Mouse (Mus musculus) myocyte (in vitro differentiated cells): ENCODE data around the gene Cdc42bpb. TPM values are rescaled to one million over a fixed set of nuclear protein-coding genes. Genes with fewer than 3 reads are reported as not detected.
A peak's percentile ranks its signal among the peaks of the same experiment; 100 is the strongest.

ENCODE experiments used
- H3K27me3 ChIP-seq: one replicate; pipeline ENCODE4 v1.6.1; 2011; ENCODE audit not compliant: control insufficient read depth, insufficient read depth, insufficient read length
- H3K36me3 ChIP-seq: one replicate; pipeline ENCODE4 v1.6.1; 2011; ENCODE audit not compliant: control insufficient read depth, insufficient read depth
- H3K4me2 ChIP-seq: one replicate; pipeline ENCODE4 v1.6.1; 2011; ENCODE audit warnings: low read depth, control low read depth
- H3K4me3 ChIP-seq: one replicate; pipeline ENCODE4 v1.5.1; 2011; ENCODE audit warnings: mild to moderate bottlenecking, control low read depth, moderate library complexity
- H3K79me2 ChIP-seq: one replicate; pipeline ENCODE4 v1.6.1; 2011; ENCODE audit not compliant: control insufficient read depth, insufficient read depth
- H3ac ChIP-seq: one replicate; pipeline ENCODE4 v1.6.1; 2011; ENCODE audit not compliant: control insufficient read depth, insufficient read length
- CEBPB ChIP-seq: IDR thresholded peaks from 2 replicates; pipeline ENCODE4 v1.6.1; 2011; ENCODE audit warnings: mild to moderate bottlenecking, moderate library complexity; ENCODE audit not compliant: poor library complexity, insufficient read depth, severe bottlenecking
- E2F4 ChIP-seq: IDR thresholded peaks from one replicate; pipeline ENCODE4 v1.6.1; 2011; ENCODE audit warnings: mild to moderate bottlenecking, control low read depth, moderate library complexity; ENCODE audit not compliant: insufficient read depth
- MAX ChIP-seq: IDR thresholded peaks from one replicate; pipeline ENCODE4 v1.6.1; 2011; ENCODE audit warnings: low read depth, mild to moderate bottlenecking, control low read depth
- MYOD1 ChIP-seq, 3 experiments: IDR thresholded peaks; one replicate each; pipeline ENCODE4 v1.6.1; 2011; ENCODE audit warnings: control low read depth in 2 of 3, low read depth in 2 of 3, mild to moderate bottlenecking in 2 of 3, moderate library complexity in 1 of 3; ENCODE audit not compliant: insufficient read length in 2 of 3, control insufficient read depth in 1 of 3
- MYOG ChIP-seq, 3 experiments: IDR thresholded peaks; one replicate each; pipeline ENCODE4 v1.6.1; 2011; ENCODE audit warnings: control low read depth in 2 of 3, low read depth in 2 of 3, mild to moderate bottlenecking in 2 of 3; ENCODE audit not compliant: insufficient read length in 2 of 3, control insufficient read depth in 1 of 3, insufficient read depth in 1 of 3
- POLR2A ChIP-seq: IDR thresholded peaks from one replicate; pipeline ENCODE4 v1.6.1; 2011; ENCODE audit warnings: low read depth, mild to moderate bottlenecking, control low read depth, moderate library complexity; ENCODE audit not compliant: insufficient read length
- POLR2AphosphoS2 ChIP-seq: IDR thresholded peaks from one replicate; pipeline ENCODE4 v1.6.1; 2011; ENCODE audit warnings: low read depth, control low read depth; ENCODE audit not compliant: insufficient read length
- REST ChIP-seq: IDR thresholded peaks from one replicate; pipeline ENCODE4 v1.6.1; 2011; ENCODE audit warnings: mild to moderate bottlenecking, control low read depth, moderate library complexity; ENCODE audit not compliant: insufficient read depth, insufficient read length
- SRF ChIP-seq: IDR thresholded peaks from one replicate; pipeline ENCODE4 v1.6.1; 2011; ENCODE audit warnings: low read depth; ENCODE audit not compliant: control insufficient read depth, insufficient read length
- TCF12 ChIP-seq: IDR thresholded peaks from one replicate; pipeline ENCODE4 v1.6.1; 2011; ENCODE audit warnings: mild to moderate bottlenecking, control low read depth; ENCODE audit not compliant: poor library complexity, insufficient read depth, severe bottlenecking
- TCF3 ChIP-seq: IDR thresholded peaks from one replicate; pipeline ENCODE4 v1.6.1; 2011; ENCODE audit warnings: low read depth, control low read depth; ENCODE audit not compliant: insufficient read length
- USF1 ChIP-seq: IDR thresholded peaks from one replicate; pipeline ENCODE4 v1.6.1; 2011; ENCODE audit warnings: low read depth, mild to moderate bottlenecking, control low read depth, moderate library complexity
- polyA plus RNA-seq: library from polyadenylated mRNA; unstranded; fragments of >200 nt; fragmentation: generic; extraction: Trizol; gene quantifications from one replicate; pipeline ENCODE4 v1.2.1, GENCODE M21; 2012; ENCODE audit warnings: missing spikeins

The Cdc42bpb gene
- polyA plus RNA-seq, 1 experiment, result 43.2 TPM

DNA sequence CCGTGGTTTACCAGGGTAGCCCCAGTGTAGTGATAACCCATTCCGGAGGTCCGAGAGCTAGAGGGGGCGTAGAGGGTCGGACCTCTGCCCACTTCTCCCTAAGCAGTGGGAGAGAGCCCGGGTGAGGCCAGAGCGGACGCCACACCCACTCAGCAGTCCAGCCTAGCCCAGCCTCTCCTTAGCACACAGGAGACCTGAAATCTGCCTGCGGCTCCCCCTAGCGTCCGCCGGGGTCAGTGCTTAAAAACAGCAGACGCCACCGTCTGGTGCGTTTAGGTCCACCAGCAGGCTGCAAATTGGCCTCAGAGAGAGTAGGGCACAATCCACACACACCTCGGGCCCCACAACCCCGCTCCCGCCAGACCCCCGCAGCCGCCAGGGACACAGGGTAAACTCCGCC lies 35.8 kb upstream of the Cdc42bpb start:
- Histone ChIP-seq H3K4me2 (peak overlapping the region; percentile 66), H3K79me2 (no peaks in the 10 kb centered on the region), H3K4me3 (no peak overlapping the region), H3ac (no peak overlapping the region), H3K36me3 (no peaks in the 10 kb centered on the region), H3K27me3 (no peaks in the 10 kb centered on the region)
- peak; percentile 10 for TF ChIP-seq SRF
- no peak for TF ChIP-seq TCF3
- TF ChIP-seq POLR2A, result peak; percentile 34
- no peak for TF ChIP-seq MAX
- TF ChIP-seq E2F4, result no peak

DNA sequence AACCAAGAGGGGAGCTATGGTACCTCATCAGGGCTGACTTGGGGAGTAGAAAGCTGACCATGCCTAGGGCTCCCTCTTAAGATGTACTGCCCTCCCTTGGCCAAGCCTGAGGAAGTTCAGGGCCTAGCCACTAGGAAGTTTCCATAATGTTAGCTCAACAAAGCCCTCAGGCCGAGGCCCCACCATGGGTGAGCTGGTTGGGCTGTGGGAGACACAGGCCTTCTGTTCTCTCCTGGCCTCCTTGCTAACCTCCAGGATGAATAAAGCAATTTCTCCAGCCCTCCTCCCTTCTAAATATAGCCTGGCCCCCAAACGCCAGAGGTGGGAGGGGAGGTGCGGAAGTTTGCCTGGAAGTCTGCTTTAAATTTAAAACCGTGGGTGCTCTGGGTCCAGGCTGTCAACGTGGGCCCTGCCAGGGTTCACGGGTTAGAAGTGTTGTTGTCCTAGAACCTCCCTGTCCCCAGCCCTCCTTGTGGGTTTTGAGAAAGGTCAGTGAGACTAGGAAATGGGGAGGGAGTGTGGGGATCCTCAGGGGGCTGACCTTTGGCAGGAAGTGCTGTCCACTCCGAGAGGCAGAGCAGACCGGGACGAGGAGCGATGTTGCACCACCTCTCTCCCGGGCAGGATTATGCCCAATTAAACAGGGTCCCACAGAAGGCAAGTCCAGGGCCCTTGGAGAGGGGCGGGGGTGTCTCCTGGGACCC lies 35.2 kb upstream of the Cdc42bpb start:
- TF ChIP-seq POLR2AphosphoS2, result no peak
- no peak for TF ChIP-seq E2F4
- TF ChIP-seq SRF, result no peak
- TF ChIP-seq POLR2A, result no peak
- TF ChIP-seq MYOD1 (IDR thresholded peaks at IDR 0.05; ENCODE audit: control insufficient read depth in 1 of 3, insufficient read length in 2 of 3, low read depth in 2 of 3), result no peak
- TF ChIP-seq TCF12, result no peak
- no peak for TF ChIP-seq CEBPB
- TF ChIP-seq USF1, result no peak
- TF ChIP-seq MYOG (IDR thresholded peaks at IDR 0.05; ENCODE audit: control insufficient read depth in 1 of 3, insufficient read depth in 1 of 3, insufficient read length in 2 of 3, low read depth in 2 of 3), result no peak
- no peak for TF ChIP-seq REST
- TF ChIP-seq TCF3, result no peak
- TF ChIP-seq MAX, result no peak
- no peaks in the 10 kb centered on the region for H3K36me3 ChIP-seq
- no peak overlapping the region for H3ac ChIP-seq
- H3K4me3 ChIP-seq, result no peak overlapping the region
- peak overlapping the region; percentile 66 for H3K4me2 ChIP-seq
- H3K27me3 ChIP-seq, result no peaks in the 10 kb centered on the region
- no peaks in the 10 kb centered on the region for H3K79me2 ChIP-seq

- peak overlapping the region; percentile 59 for H3K4me2 ChIP-seq
Measured at GRCm38 (mm10) chr12:111411631-111412355, 34.3 kb upstream of the Cdc42bpb start.

DNA sequence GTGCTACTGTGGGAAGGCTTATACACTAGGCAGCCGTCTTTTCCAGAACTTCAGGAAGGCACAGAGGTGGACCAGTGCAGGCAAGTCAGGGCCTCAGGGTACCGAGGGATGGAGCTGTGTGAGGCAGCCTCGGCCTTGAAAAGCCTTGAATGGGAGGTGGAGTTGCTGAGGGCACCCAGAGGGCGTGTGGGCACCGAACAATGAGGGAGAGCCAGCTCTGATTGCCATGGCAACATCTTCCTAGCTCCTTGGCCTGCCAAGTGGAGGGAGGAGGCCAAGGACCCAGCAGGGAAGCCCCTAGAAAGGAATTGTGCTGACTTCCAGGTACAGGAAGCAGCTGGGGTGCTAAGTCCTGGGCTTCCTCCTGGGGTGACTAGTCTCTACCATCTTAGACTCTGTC lies 32.1 kb upstream of the Cdc42bpb start:
- Histone ChIP-seq H3K27me3 (peaks cover 8% of the 10 kb centered on the region), H3ac (no peak overlapping the region), H3K4me3 (no peak overlapping the region), H3K36me3 (no peaks in the 10 kb centered on the region), H3K79me2 (no peaks in the 10 kb centered on the region), H3K4me2 (no peak overlapping the region)
- no peak for TF ChIP-seq E2F4
- TF ChIP-seq POLR2AphosphoS2, result no peak
- TF ChIP-seq MYOG (IDR thresholded peaks at IDR 0.05; ENCODE audit: control insufficient read depth in 1 of 3, insufficient read depth in 1 of 3, insufficient read length in 2 of 3, low read depth in 2 of 3), result no peak
- no peak for TF ChIP-seq TCF12
- no peak for TF ChIP-seq CEBPB

More at GRCm38 (mm10) chr12:111411631-111412355, 34.3 kb upstream of the Cdc42bpb start:
- peak in 1 of 3 experiments; percentile 15 for TF ChIP-seq MYOD1 (IDR thresholded peaks at IDR 0.05; ENCODE audit: control insufficient read depth in 1 of 3, insufficient read length in 2 of 3, low read depth in 2 of 3)
- no peak for TF ChIP-seq POLR2A
- Histone ChIP-seq H3K36me3 (no peaks in the 10 kb centered on the region), H3ac (no peak overlapping the region), H3K27me3 (peaks cover 5% of the 10 kb centered on the region), H3K79me2 (no peaks in the 10 kb centered on the region), H3K4me3 (no peak overlapping the region)

DNA sequence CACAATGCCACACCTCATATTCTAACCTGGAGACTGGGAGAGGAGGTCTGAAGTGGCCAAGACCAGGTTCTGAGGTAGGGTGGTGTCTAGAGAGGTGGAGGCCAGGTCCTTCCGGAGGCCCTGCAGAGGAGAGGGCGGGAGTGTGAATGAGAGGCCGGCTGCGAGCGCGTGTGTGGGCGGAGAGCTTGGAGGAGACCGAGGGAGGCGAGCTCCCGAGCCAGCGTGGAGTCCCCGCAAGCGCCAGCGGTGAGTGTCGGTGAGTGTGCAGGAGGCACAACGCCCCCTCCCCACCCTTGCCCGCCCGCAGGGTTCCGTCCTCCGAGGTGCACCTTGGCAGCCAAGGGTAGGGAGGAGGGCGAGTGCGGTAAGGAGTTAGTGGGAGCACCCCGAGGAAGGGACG lies 29.1 kb upstream of the Cdc42bpb start, which contains the start of gene Lbhd2:
Lbhd2 (plus strand) TSS at position 188 of the 400 bp plus-strand sequence.
- no peaks in the 10 kb centered on the region for H3K79me2 ChIP-seq
- H3K27me3 ChIP-seq, result peaks cover 8% of the 10 kb centered on the region
- TF ChIP-seq POLR2A (no peak), SRF (no peak), E2F4 (no peak), POLR2AphosphoS2 (no peak), MAX (no peak), USF1 (no peak)
- H3K4me2 ChIP-seq, result no peak within 1 kb of the TSS
- no peak within 1 kb of the TSS for H3ac ChIP-seq
- H3K36me3 ChIP-seq, result no peaks in the 10 kb centered on the region
- no peak within 1 kb of the TSS for H3K4me3 ChIP-seq
